Mouse (Mus musculus): Measurements from ENCODE around the gene Dmrt1.

GRCm38 (mm10) chr19:25525726-25526125, 20.3 kb downstream of the Dmrt1 start:
- TF ChIP-seq CTCF (IDR thresholded peaks at IDR 0.05; ENCODE audit: low read depth) (no peak), EP300 (IDR thresholded peaks at IDR 0.05; ENCODE audit: low read depth) (no peak)
